Mouse (Mus musculus) heart, postnatal 14 days (tissue): ENCODE data around the gene Gm20388. TPM values are rescaled to one million over a fixed set of nuclear protein-coding genes. Genes with fewer than 3 reads are reported as not detected.

ENCODE experiments used
- DNase-seq, 2 experiments: peaks; one replicate each; pipeline ENCODE4 v3.0.0; 2021 to 2022
- intact Hi-C: fragments of 180-260 bp; cut with DNase I; formaldehyde crosslinking; loops from one replicate; pipeline ENCODE4 v1.15.1; 2025
- total RNA-seq, 2 experiments: library from RNA; stranded (reverse); gene quantifications; 2 replicates each; pipeline ENCODE4 v1.2.3; 2021

Gm20388 gene
- total RNA-seq, 2 experiments from 2014 or later, result 0.24 TPM; not detected in 1

GRCm38 (mm10) chr8:121450211-121450610 is 1539.6 kb downstream of the Gm20388 start:
- DNase-seq, result no peak
- intact Hi-C loops, result no loop called here

- intact Hi-C loops, result no loop called here
- peak; percentile 81 for DNase-seq
Measured at GRCm38 (mm10) chr8:121451404-121452076, 1540.9 kb downstream of the Gm20388 start.

- DNase-seq, result no peak
- intact Hi-C loops, result no loop called here
Measured at GRCm38 (mm10) chr8:121454737-121455136, 1544.1 kb downstream of the Gm20388 start.

DNA sequence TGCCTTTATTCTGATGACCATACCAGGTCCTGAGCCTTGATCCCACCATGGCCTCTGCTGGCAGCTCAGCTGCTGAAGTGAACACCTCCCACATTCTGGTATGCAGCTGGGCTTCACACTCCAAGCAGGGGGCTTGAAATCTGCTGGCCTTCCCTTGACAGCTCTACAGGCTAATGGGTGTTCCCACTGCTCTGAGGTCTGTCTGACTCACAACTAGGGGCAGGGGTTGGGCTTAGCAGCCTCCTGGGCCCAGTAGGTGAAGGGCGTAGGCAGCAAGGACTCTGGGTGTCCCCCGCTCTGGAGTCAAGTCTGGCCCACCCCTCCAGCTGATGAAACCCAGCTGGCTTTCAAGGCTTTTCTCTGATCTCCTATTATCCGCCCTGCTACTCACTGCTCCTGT is 1550.6 kb downstream of the Gm20388 start:
- DNase-seq, result no peak
- intact Hi-C loops, result no loop called here

DNA sequence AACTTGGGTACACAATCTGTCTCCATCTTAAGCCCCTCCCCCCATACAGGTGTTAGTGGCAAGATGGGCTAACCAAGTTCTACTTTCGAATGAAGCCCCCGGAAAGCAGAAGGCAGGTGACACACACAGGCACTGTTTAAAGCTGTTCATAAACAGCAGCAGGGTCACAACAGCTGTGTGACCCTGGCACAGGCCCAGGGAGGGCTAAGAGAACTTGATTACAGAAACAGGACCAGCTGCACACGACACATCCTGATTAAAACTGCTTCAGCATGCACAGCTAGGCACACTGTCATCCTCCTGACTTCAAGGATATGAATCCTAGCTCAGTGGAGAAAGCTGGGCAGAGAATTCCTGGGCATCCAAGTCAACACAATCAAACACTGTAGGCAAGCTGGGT is 1551.5 kb downstream of the Gm20388 start:
- intact Hi-C loops, result no loop called here
- peak in 1 of 2 experiments; percentile 41 for DNase-seq

DNA sequence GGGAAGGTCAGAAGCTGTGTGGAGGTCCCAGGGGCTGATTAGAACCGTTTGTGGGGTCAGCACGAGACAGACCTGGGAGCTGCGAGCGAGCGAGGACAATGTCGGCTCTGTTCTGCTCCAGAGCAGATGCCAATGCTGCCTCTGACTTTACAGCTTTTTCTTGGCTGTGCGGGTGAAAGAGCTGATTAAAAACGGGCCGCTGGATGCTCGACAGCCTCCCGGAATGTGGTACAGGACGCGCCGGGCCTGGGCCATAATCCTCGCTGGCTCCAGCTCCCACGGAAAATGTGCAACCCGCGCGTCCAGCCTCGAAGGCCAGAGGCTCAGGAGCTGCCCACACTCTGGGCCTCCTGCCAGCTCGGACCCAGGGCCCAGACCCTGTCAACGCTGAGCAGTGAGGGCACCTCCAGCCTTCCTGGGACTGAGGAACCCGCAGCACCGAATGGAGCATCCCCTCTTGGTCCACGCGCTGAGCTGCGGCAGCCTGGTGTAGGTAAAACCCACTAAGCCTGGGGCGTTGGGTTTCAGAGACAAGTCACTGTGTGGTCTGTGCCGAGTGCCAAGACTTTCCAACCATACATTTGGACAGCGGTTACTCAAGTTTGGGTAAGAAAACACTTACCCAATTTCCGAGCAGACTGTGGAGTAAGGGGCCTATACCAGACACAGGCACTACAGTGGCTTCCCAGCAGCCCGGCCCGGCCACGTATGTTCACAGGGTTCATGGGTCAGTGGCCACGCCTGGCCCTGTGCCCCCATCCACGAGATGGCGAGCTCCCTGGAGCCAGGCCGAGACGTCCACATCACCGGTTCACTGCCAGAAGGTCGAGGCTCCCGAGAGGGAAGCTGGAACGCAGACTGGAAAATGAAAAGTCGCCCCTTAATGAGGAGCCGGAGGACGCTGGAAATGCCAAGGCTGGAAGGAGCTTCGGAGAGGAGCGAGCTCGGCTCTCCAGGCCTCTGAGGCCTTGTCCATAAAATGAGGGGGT is 1557.7 kb downstream of the Gm20388 start:
- intact Hi-C loops, result no loop called here
- no peak for DNase-seq

DNA sequence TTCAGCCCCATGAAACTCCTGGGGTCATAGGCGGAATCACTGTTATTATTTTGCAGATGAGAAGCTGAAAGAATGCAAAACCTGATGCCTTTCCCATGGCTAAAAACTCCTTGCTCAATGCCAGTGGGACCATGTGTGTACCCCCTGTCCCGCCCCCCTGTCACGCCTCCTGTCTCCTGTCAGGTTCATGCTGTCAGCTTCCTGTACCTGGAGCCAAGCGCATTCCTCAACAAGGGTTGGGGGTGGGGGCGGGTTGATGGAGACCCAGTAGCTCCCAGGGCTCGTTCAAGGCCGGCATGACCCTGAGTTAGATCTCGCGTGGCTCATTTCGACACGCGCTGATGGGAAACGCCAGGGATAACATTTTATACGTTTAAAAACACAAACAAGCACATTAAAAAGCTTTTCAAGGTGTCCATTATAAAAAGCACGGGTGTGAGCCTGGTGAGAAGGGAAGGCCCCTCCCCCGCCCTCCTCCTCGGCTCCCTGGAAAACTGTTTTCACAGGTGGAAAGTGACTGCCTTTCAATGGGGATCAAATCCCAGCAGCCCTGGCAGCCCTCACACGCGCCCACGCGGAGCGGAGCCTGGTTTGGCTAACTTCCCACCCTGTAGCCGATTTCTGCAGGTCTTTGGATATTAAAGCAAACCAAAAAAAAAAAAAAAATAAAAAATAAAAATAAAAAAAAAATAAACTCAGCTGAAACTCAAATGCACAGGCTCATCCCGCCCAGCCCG is 1563.7 kb downstream of the Gm20388 start:
- no peak for DNase-seq
- intact Hi-C loops, result no loop called here

DNA sequence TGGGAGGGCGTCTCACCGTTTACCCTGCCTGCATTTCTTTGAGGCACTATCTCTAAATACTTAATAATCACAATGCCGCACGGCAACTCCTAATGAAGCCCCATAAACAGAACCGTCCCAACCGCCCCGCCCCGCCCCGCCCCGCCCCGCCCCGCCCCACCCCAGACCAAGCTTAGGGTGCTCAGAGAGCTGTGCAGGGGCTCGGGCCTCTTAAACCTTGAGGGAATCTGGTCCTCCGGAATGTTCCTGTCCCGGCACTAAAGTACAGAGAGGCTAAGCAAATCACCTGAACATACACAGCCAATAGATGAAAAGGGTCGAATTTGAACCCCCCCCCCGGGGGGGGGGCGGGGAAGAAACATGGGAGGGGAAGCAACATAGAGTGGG is 1564.2 kb downstream of the Gm20388 start:
- no peak for DNase-seq
- intact Hi-C loops, result no loop called here

- peak; percentile 31 to 47 for DNase-seq
- intact Hi-C loops, result no loop called here
Measured at GRCm38 (mm10) chr8:121477851-121478547, 1567.4 kb downstream of the Gm20388 start.

GRCm38 (mm10) chr8:121479144-121479543 is 1568.5 kb downstream of the Gm20388 start:
- peak in 1 of 2 experiments; percentile 24 for DNase-seq
- intact Hi-C loops, result no loop called here

DNA sequence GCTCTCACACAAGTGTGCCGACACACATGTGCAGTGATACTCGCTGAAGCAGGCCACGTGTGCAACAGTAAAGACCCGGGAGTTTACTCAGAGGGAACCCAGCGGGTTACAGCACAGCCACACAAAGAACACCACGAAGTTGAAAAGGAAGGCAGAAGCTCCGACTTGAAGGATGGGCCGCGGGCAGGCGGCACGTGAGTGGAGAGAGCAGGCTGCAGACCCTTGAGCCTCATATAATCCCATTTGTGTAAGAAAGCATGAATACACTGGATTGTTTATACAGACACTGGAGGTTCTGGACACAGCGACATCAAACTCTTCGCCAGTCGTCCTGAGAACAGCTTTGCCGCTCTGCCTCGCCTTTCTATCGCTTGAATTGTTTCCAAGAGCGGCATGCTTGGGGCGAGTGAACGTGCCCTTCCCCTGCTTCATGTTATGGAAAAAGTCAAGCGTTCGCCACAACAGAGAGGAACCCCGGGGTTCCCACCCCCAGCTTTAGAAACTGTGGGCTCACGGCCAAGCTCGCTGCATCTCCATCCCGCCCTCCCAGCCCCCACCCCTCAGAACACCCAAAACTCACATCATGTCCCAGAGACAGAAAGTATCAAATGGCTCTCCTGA is 1569.9 kb downstream of the Gm20388 start:
- intact Hi-C loops, result no loop called here
- DNase-seq, result no peak

- no peak for DNase-seq
- intact Hi-C loops, result no loop called here
Measured at GRCm38 (mm10) chr8:121484072-121484782, 1573.6 kb downstream of the Gm20388 start.

- intact Hi-C loops, result no loop called here
- DNase-seq, result no peak
Measured at GRCm38 (mm10) chr8:121491633-121492032, 1581.0 kb downstream of the Gm20388 start.

GRCm38 (mm10) chr8:121497621-121498020 is 1587.0 kb downstream of the Gm20388 start:
- intact Hi-C loops, result no loop called here
- no peak for DNase-seq

- DNase-seq, result no peak
- intact Hi-C loops, result loop anchor here (2.0 to 10.0 kb wide), 4 partner anchors 87 to 687 kb away; no protein-coding TSS in a partner anchor
Measured at GRCm38 (mm10) chr8:121511751-121512150, 1601.1 kb downstream of the Gm20388 start.

GRCm38 (mm10) chr8:121513429-121513828 is 1602.8 kb downstream of the Gm20388 start:
- peak; percentile 87 to 91 for DNase-seq
- intact Hi-C loops, result loop anchor here (1.0 to 10.0 kb wide), 5 partner anchors 89 to 689 kb away; no protein-coding TSS in a partner anchor

GRCm38 (mm10) chr8:121525111-121525818 is 1614.6 kb downstream of the Gm20388 start:
- intact Hi-C loops, result no loop called here
- no peak for DNase-seq

- no peak for DNase-seq
- intact Hi-C loops, result no loop called here
Measured at GRCm38 (mm10) chr8:121526811-121527550, 1616.3 kb downstream of the Gm20388 start.
